Mouse (Mus musculus) megakaryocyte, embryonic 14.5 days (primary cell): Measurements from ENCODE around the gene Tspear. TPM values are rescaled to one million over a fixed set of nuclear protein-coding genes. Genes with fewer than 3 reads are reported as not detected.

ENCODE experiments used
- H3K27me3 ChIP-seq: replicated peaks from 2 replicates; pipeline ENCODE3; 2012; ENCODE audit warnings: inconsistent platforms
- H3K36me3 ChIP-seq: replicated peaks from 2 replicates; pipeline ENCODE3; 2012; ENCODE audit warnings: low read length, inconsistent platforms, mixed read lengths
- H3K4me1 ChIP-seq: 2 replicates; pipeline ENCODE4 v1.6.1; 2012; ENCODE audit warnings: inconsistent platforms
- H3K4me3 ChIP-seq: replicated peaks from 2 replicates; pipeline ENCODE3; 2012; ENCODE audit warnings: moderate library complexity, mild to moderate bottlenecking, inconsistent platforms
- H3K9me3 ChIP-seq: 2 replicates; pipeline ENCODE4 v1.6.1; 2012; ENCODE audit warnings: inconsistent platforms
- FLI1 ChIP-seq: IDR thresholded peaks from 2 replicates; pipeline ENCODE4 v1.6.1; 2012; ENCODE audit warnings: low read length, inconsistent platforms, mixed read lengths
- GATA1 ChIP-seq: IDR thresholded peaks from 3 replicates; pipeline ENCODE4 v1.6.1; 2012; ENCODE audit warnings: mixed read lengths, low read length, inconsistent platforms, borderline replicate concordance
- polyA plus RNA-seq: library from polyadenylated mRNA; stranded (reverse); fragments of >175 nt; gene quantifications from 2 replicates; pipeline ENCODE4 v1.2.3, GENCODE M21; 2012; ENCODE audit warnings: low replicate concordance; ENCODE audit not compliant: insufficient read depth

Tspear gene
- polyA plus RNA-seq, 1 experiment = 1.3 TPM

GRCm38 (mm10) chr10:77902211-77902893 lies 216.0 kb downstream of the Tspear start, which contains the start of gene Lrrc3:
TSS of gene Lrrc3 (minus strand) at chr10:77902536.
- TF ChIP-seq GATA1 (no peak), FLI1 (no peak)
- peaks cover 74% of the 10 kb centered on the region for H3K27me3 ChIP-seq
- H3K4me3 ChIP-seq = peak within 1 kb of the TSS; percentile 87
- no peaks in the 10 kb centered on the region for H3K36me3 ChIP-seq
- H3K9me3 ChIP-seq = no peaks in the 10 kb centered on the region
- H3K4me1 ChIP-seq = peaks cover 22% of the 10 kb centered on the region

GRCm38 (mm10) chr10:77902894-77903715 lies 216.7 kb downstream of the Tspear start:
- TF ChIP-seq GATA1 (no peak), FLI1 (no peak)
- Histone ChIP-seq H3K36me3 (no peaks in the 10 kb centered on the region), H3K27me3 (peaks cover 68% of the 10 kb centered on the region), H3K4me3 (peak overlapping the region; percentile 87), H3K4me1 (peaks cover 22% of the 10 kb centered on the region), H3K9me3 (no peaks in the 10 kb centered on the region)

- Histone ChIP-seq H3K36me3 (no peaks in the 10 kb centered on the region), H3K27me3 (peaks cover 61% of the 10 kb centered on the region), H3K4me1 (no peaks in the 10 kb centered on the region; the same call in 1 of the 2 replicates), H3K9me3 (no peaks in the 10 kb centered on the region), H3K4me3 (no peak overlapping the region)
- TF ChIP-seq GATA1 (no peak), FLI1 (no peak)
Observed at GRCm38 (mm10) chr10:77912605-77913004, 226.2 kb downstream of the Tspear start.

GRCm38 (mm10) chr10:77913292-77913691 lies 226.9 kb downstream of the Tspear start:
- H3K27me3 ChIP-seq = peaks cover 67% of the 10 kb centered on the region
- TF ChIP-seq FLI1 (no peak), GATA1 (no peak)
- no peaks in the 10 kb centered on the region for H3K36me3 ChIP-seq
- no peaks in the 10 kb centered on the region for H3K9me3 ChIP-seq
- no peaks in the 10 kb centered on the region; the same call in 1 of the 2 replicates for H3K4me1 ChIP-seq
- no peak overlapping the region for H3K4me3 ChIP-seq

- TF ChIP-seq FLI1 (no peak), GATA1 (no peak)
- Histone ChIP-seq H3K4me3 (no peak overlapping the region), H3K36me3 (no peaks in the 10 kb centered on the region), H3K9me3 (no peaks in the 10 kb centered on the region), H3K4me1 (no peaks in the 10 kb centered on the region; the same call in 1 of the 2 replicates), H3K27me3 (peaks cover 67% of the 10 kb centered on the region)
Observed at GRCm38 (mm10) chr10:77916636-77917335, 230.4 kb downstream of the Tspear start.

- H3K36me3 ChIP-seq = no peaks in the 10 kb centered on the region
- no peak overlapping the region for H3K4me3 ChIP-seq
- TF ChIP-seq GATA1 = no peak
- no peak for TF ChIP-seq FLI1
- H3K27me3 ChIP-seq = peaks cover 63% of the 10 kb centered on the region
- no peaks in the 10 kb centered on the region for H3K9me3 ChIP-seq
- no peaks in the 10 kb centered on the region; the same call in 1 of the 2 replicates for H3K4me1 ChIP-seq
Observed at GRCm38 (mm10) chr10:77921009-77921408, 234.6 kb downstream of the Tspear start.

- TF ChIP-seq FLI1 = no peak
- Histone ChIP-seq H3K27me3 (peaks cover 65% of the 10 kb centered on the region), H3K4me1 (no peaks in the 10 kb centered on the region), H3K36me3 (no peaks in the 10 kb centered on the region), H3K9me3 (no peaks in the 10 kb centered on the region), H3K4me3 (no peak overlapping the region)
Observed at GRCm38 (mm10) chr10:77922681-77923080, 236.3 kb downstream of the Tspear start.

GRCm38 (mm10) chr10:77926140-77926539 lies 239.8 kb downstream of the Tspear start:
- Histone ChIP-seq H3K9me3 (no peaks in the 10 kb centered on the region), H3K36me3 (no peaks in the 10 kb centered on the region), H3K4me3 (no peak overlapping the region), H3K27me3 (peaks cover 61% of the 10 kb centered on the region), H3K4me1 (no peaks in the 10 kb centered on the region)
- TF ChIP-seq GATA1 (no peak), FLI1 (no peak)

- H3K9me3 ChIP-seq = no peaks in the 10 kb centered on the region
- peaks cover 62% of the 10 kb centered on the region for H3K27me3 ChIP-seq
- no peak overlapping the region for H3K4me3 ChIP-seq
- TF ChIP-seq GATA1 (no peak), FLI1 (no peak)
- H3K4me1 ChIP-seq = no peaks in the 10 kb centered on the region
- H3K36me3 ChIP-seq = no peaks in the 10 kb centered on the region
Observed at GRCm38 (mm10) chr10:77927375-77927774, 241.0 kb downstream of the Tspear start.

Other genes with a start within 250 kb of the Tspear start
- 19.5 and 88.9 TPM in 2 replicates for gene Fam207a, start 170.8 kb upstream of the Tspear start, polyA plus RNA-seq
- 35.5 and 120 TPM in 2 replicates for gene Itgb2, start 156.3 kb upstream of the Tspear start, polyA plus RNA-seq
- gene Pttg1ip, start 104.8 kb upstream of the Tspear start, polyA plus RNA-seq = 284 and 814 TPM in 2 replicates
- 11.6 and 90.7 TPM in 2 replicates for gene Sumo3, start 80.5 kb upstream of the Tspear start, polyA plus RNA-seq
- gene Gm49325, start 80.4 kb upstream of the Tspear start, polyA plus RNA-seq = 9.0 and 23.2 TPM in 2 replicates
- 14.2 and 28.4 TPM in 2 replicates for gene Ube2g2, start 64.3 kb upstream of the Tspear start, polyA plus RNA-seq
- not detected in 2 replicates for gene Gm19402, start 4.2 kb downstream of the Tspear start, polyA plus RNA-seq
- not detected in 2 replicates for gene Gm9508, start 10.7 kb downstream of the Tspear start, polyA plus RNA-seq
- gene Gm10272, start 20.1 kb downstream of the Tspear start, polyA plus RNA-seq = not detected in 2 replicates
- gene Gm10024, start 24.9 kb downstream of the Tspear start, polyA plus RNA-seq = not detected in 2 replicates
- not detected in 2 replicates for gene Gm10142, start 29.2 kb downstream of the Tspear start, polyA plus RNA-seq
- gene Krtap12-1, start 34.0 kb downstream of the Tspear start, polyA plus RNA-seq = not detected in 2 replicates
- not detected in 2 replicates for gene Gm10100, start 39.9 kb downstream of the Tspear start, polyA plus RNA-seq
- not detected in 2 replicates for gene Gm18596, start 56.1 kb downstream of the Tspear start, polyA plus RNA-seq
- not detected in 2 replicates for gene Gm9736, start 64.8 kb downstream of the Tspear start, polyA plus RNA-seq
- not detected in 2 replicates for gene Gm3233, start 73.1 kb downstream of the Tspear start, polyA plus RNA-seq
- gene Gm3238, start 84.8 kb downstream of the Tspear start, polyA plus RNA-seq = not detected in 2 replicates
- gene Gm7138, start 90.4 kb downstream of the Tspear start, polyA plus RNA-seq = not detected in 2 replicates
- not detected in 2 replicates for gene Gm3250, start 96.0 kb downstream of the Tspear start, polyA plus RNA-seq
- gene Gm7137, start 101.6 kb downstream of the Tspear start, polyA plus RNA-seq = not detected in 2 replicates
- gene Gm9639, start 108.5 kb downstream of the Tspear start, polyA plus RNA-seq = not detected in 2 replicates
- not detected in 2 replicates for gene Gm19668, start 112.6 kb downstream of the Tspear start, polyA plus RNA-seq
- not detected in 2 replicates for gene Gm9507, start 125.3 kb downstream of the Tspear start, polyA plus RNA-seq
- gene Gm2696, start 128.1 kb downstream of the Tspear start, polyA plus RNA-seq = not detected in 2 replicates
- not detected in 2 replicates for gene Krtap10-4, start 140.5 kb downstream of the Tspear start, polyA plus RNA-seq
- not detected in 2 replicates for gene Krtap10-10, start 149.4 kb downstream of the Tspear start, polyA plus RNA-seq
- not detected in 2 replicates for gene Gm36176, start 160.2 kb downstream of the Tspear start, polyA plus RNA-seq
- gene Gm10318, start 166.3 kb downstream of the Tspear start, polyA plus RNA-seq = not detected in 2 replicates
- not detected in 2 replicates for gene Gm3285, start 175.4 kb downstream of the Tspear start, polyA plus RNA-seq
- 0.03 TPM in 1 of 2 replicates, not detected in the other for gene Lrrc3, start 216.0 kb downstream of the Tspear start, polyA plus RNA-seq